Mouse (Mus musculus) liver, adult 2 months (tissue): Measurements from ENCODE around the gene Lrrc8c.

Source experiments
- CTCF ChIP-seq: fragments of 200-500 bp; IDR thresholded peaks from 2 replicates; pipeline ENCODE4 v1.5.1; 2011; ENCODE audit warnings: low read depth, low read length, control low read depth
- POLR2A ChIP-seq: fragments of 200-500 bp; IDR thresholded peaks from 2 replicates; pipeline ENCODE4 v1.6.1; 2011; ENCODE audit warnings: low read length, control low read depth; ENCODE audit not compliant: insufficient read depth; ENCODE audit errors: extremely low read depth

- TF ChIP-seq CTCF = no peak
- TF ChIP-seq POLR2A = no peak
Observed at GRCm38 (mm10) chr5:105520442-105520965, 1.3 kb downstream of the Lrrc8c start.
